Mouse (Mus musculus) midbrain, embryonic 16.5 days (tissue): Measurements from ENCODE around the gene Ptgis. TPM values are rescaled to one million over a fixed set of nuclear protein-coding genes. Genes with fewer than 3 reads are reported as not detected.
A peak's percentile ranks its signal among the peaks of the same experiment; 100 is the strongest.

Experiments used
- ATAC-seq: fragments of 200-750 bp; cut with Nextera tagmentation; 2 replicates; pipeline ENCODE4 v1.8.0; 2017; ENCODE audit warnings: moderate TSS enrichment
- H3K27ac ChIP-seq: fragments of 300-500 bp; sonication (generic); 2 replicates; pipeline ENCODE4 v1.5.1; 2014; ENCODE audit warnings: mild to moderate bottlenecking, low read length, mixed read lengths
- H3K27me3 ChIP-seq: fragments of 300-500 bp; sonication (generic); 2 replicates; pipeline ENCODE4 v1.6.1; 2014; ENCODE audit warnings: low read depth, low read length, mixed read lengths; ENCODE audit not compliant: control insufficient read depth, insufficient read depth
- H3K36me3 ChIP-seq: fragments of 300-500 bp; sonication (generic); 2 replicates; pipeline ENCODE4 v1.6.1; 2014; ENCODE audit warnings: mild to moderate bottlenecking, low read length, moderate library complexity, mixed read lengths; ENCODE audit not compliant: control insufficient read depth, insufficient read depth
- H3K4me1 ChIP-seq: fragments of 300-500 bp; sonication (generic); 2 replicates; pipeline ENCODE4 v1.6.1; 2014; ENCODE audit warnings: mild to moderate bottlenecking, low read length, mixed read lengths; ENCODE audit not compliant: control insufficient read depth, insufficient read depth
- H3K4me2 ChIP-seq: fragments of 300-500 bp; sonication (generic); 2 replicates; pipeline ENCODE4 v1.6.1; 2014; ENCODE audit warnings: mild to moderate bottlenecking, low read length, mixed read lengths
- H3K4me3 ChIP-seq: fragments of 300-500 bp; sonication (generic); 2 replicates; pipeline ENCODE4 v1.5.1; 2014; ENCODE audit warnings: low read depth, mild to moderate bottlenecking, low read length, moderate library complexity, mixed read lengths
- H3K9ac ChIP-seq: fragments of 300-500 bp; sonication (generic); 2 replicates; pipeline ENCODE4 v1.6.1; 2014; ENCODE audit warnings: low read depth, low read length, mixed read lengths
- H3K9me3 ChIP-seq: fragments of 300-500 bp; sonication (generic); replicated peaks from 2 replicates; pipeline ENCODE4 v1.6.1; 2014; ENCODE audit warnings: mild to moderate bottlenecking, low read length, mixed read lengths; ENCODE audit not compliant: control insufficient read depth, poor library complexity, severe bottlenecking
- WGBS: fragments of 180-500 bp; shearing (Covaris S2); extraction: QIAGEN DNeasy Blood & Tissue Kit; methylation state at CpG from one replicate; pipeline ENCODE4 v1.1.7; 2014; 5-methylcytosine and 5-hydroxymethylcytosine counted together
- polyA plus RNA-seq: library from polyadenylated mRNA; unstranded; fragments of >200 nt; fragmentation: Nextera tagmentation; extraction: Ambion mirVana; gene quantifications from 2 replicates; pipeline ENCODE4 v1.2.1, GENCODE M21; 2015

Gene Ptgis
- 3.4 and 4.3 TPM in 2 replicates for polyA plus RNA-seq

DNA sequence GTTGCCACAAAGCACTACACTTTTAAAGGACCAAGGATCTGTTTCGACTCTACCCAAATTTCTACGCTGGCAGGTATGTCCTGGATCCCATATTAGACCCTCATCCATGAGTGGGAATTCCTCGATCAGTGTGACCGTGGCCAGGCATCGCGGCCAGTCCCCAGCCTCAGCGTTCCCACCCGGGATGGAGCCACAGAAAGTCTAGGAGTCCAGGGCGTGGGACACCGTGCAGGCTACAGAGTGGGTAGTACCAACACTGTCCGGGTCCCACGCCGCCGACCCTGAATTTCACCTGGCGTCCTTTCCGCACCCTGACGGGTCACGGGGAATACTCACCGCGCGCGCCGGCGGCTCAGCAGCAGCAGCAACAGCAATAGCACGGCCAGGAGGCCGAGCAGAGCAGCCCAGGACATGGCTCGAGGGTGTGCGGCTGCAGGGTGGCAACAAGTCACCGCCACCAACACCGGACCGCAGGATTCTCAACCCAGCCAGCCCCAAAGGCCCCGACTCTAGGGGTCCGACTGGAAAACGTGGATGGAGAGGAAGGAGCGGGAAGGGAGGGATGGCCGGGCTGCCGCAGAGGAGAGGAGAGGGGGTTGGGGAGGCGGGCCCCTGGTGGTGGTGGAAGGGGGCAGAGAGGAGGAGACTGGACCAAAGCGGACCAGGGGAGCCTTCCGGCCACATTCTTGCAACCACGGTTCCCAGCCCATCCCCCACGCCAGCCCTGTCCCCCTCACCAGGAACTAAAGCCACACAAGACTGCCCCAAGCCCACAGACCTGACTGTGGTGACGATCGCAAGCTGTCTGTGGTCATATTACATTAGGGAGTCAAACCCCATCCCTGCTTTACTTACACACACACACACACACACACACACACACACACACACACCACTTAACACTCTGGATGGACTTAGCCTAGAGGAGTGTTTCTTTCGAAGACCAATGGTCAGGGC lies at the start of gene Ptgis:
TSS of gene Ptgis (minus strand) at position 597 of the 957 bp plus-strand sequence.
- no peaks in the 10 kb centered on the region for H3K36me3 ChIP-seq
- H3K4me1 ChIP-seq, result peaks cover 8% of the 10 kb centered on the region
- no peaks in the 10 kb centered on the region for H3K9me3 ChIP-seq
- H3K4me3 ChIP-seq, result peak within 1 kb of the TSS; percentile 47
- peaks cover 7% of the 10 kb centered on the region for H3K27me3 ChIP-seq
- peak within 1 kb of the TSS; percentile 96 for H3K4me2 ChIP-seq
- no peak within 1 kb of the TSS for H3K27ac ChIP-seq
- H3K9ac ChIP-seq, result peak within 1 kb of the TSS; percentile 78
- ATAC-seq, result 0 out of 2 replicates have a peak, but pooled peaks have one; percentile 32
- 3% methylated on average over 44 of the region's 45 CpGs for WGBS

DNA sequence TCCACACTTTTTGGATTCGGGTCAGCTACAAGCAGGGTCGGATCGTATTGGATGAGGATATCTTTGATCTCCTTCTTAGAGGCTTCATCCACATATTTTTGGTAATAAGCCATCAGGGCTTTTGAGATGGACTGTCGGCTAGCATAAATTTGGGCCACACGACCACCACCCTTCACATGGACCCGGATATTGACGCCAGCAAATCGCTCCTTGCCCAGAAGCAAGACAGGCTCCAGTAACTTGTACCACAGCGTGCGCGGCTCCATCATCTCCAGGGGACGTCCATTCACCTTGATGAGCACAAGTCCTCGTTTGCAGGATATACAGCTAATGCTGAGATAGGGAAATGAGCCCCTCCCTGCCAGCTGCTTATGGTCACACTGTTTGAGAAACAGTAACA lies 41.1 kb upstream of the Ptgis start:
- Histone ChIP-seq H3K9me3 (no peaks in the 10 kb centered on the region), H3K36me3 (no peaks in the 10 kb centered on the region), H3K27me3 (no peaks in the 10 kb centered on the region), H3K9ac (no peak overlapping the region), H3K4me2 (no peak overlapping the region), H3K27ac (no peak overlapping the region), H3K4me3 (no peak overlapping the region), H3K4me1 (no peaks in the 10 kb centered on the region; the same call in 1 of the 2 replicates)
- WGBS, result 92% methylated on average over 13 of the region's 13 CpGs
- ATAC-seq, result no peak

DNA sequence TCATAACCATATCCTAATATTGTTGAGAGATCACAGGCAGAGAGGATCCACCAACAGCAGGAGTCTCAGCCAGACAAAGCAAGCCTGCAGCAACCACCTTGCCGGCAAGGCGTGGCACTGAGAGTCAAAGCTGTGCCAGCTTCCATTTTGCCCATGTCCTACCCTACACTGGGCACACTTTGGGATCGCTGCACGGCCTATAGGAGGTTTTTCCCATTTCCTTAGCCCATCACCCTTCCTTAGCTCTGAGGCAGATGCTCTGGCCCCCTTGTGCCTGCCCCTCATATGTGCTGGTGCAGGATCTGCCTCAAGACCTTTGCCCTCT lies 40.5 kb upstream of the Ptgis start:
- Histone ChIP-seq H3K9me3 (no peaks in the 10 kb centered on the region), H3K27me3 (no peaks in the 10 kb centered on the region), H3K4me2 (no peak overlapping the region), H3K36me3 (no peaks in the 10 kb centered on the region), H3K4me1 (no peaks in the 10 kb centered on the region; the same call in 1 of the 2 replicates), H3K9ac (no peak overlapping the region), H3K27ac (no peak overlapping the region), H3K4me3 (no peak overlapping the region)
- 85% methylated on average over 4 of the region's 4 CpGs for WGBS
- peak; percentile 54; the same call in 1 of the 2 replicates for ATAC-seq

DNA sequence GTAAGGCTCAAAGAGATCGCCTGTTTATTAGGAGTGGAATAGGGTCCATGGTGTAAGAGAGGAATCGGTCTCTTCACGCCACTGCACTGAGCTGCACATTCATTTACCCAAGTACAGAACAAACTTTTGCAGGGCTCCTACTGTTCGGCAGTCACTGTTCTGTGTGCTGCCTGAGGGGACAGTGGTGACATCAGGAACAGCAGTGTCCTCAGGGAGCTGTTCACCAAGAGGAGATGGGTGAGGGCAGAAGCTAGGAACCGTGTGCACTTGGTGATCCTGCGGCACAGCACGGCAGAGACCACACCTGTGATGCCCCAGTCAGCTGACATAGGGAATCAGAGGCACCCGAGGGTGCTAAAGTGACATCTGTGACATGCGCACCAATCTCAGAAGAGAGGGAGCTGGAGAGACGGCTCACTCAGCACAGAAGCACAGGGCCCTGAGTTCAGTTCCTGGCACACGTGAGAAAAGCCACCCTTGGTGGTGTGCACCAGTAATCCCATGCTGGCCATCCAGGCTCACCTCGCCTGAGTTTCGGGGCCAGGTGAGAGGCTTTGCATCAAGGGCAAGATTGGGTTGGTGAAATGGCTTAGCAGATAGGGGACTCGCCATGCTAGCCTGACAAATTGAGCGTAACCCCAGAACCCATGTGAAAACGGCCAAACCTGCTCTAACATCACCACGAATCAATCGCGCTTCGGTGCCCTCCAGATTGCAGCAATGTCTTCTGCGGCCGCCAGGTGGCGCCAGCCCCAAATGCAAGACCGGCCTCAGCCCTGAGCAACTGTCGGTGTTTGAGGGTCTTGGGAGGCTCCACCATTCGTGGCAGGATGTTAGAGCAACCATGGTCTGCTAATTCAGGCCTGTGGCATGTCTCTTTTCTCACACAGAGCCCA lies 39.9 kb upstream of the Ptgis start:
- 46% methylated on average over 26 of the region's 26 CpGs for WGBS
- ATAC-seq, result peak; percentile 81

DNA sequence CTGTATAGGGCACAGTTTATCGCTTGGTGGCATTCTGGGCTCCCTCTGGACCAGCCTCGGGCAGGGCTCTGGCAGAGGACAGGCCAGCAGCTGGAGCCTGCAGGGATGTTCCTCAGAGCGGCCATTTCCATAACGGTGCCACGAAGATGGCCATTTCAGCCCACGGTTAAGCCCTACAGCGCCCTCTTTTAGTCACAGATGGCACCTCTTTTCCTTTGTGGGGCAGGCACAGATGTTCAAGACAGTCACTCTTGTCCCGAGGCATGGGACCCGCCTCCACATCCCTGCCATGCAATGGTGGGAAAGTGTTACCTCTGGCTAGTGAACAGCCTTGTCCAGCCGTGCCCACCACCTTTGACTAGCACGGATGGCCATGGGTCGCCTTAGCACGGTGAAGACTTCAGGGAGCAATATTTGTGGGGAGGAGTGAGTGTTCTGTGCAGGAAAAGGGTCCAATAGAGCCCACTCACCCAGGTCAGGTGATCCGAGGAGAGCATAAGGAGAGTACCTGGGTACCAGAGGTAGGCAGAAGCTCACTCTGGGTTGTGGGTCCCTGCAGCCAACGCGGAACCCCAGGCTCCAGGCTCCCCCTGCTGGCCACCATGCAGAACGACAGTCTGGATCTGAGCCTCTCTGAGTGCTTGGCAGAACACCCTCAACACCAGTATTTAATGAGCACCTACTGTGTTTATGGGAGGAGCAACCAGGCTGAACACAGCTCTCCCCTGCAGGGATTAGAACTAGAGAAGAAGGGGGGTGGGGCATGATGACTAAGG lies 38.5 kb upstream of the Ptgis start:
- Histone ChIP-seq H3K36me3 (no peaks in the 10 kb centered on the region), H3K9me3 (no peaks in the 10 kb centered on the region), H3K4me2 (no peak overlapping the region), H3K27me3 (no peaks in the 10 kb centered on the region), H3K4me1 (no peaks in the 10 kb centered on the region; the same call in 1 of the 2 replicates), H3K27ac (no peak overlapping the region), H3K4me3 (no peak overlapping the region), H3K9ac (no peak overlapping the region)
- 60% methylated on average over 17 of the region's 17 CpGs for WGBS
- ATAC-seq, result no peak

More for the DNA sequence above, 39.9 kb upstream of the Ptgis start:
- H3K4me3 ChIP-seq, result no peak overlapping the region
- H3K27me3 ChIP-seq, result no peaks in the 10 kb centered on the region
- H3K9ac ChIP-seq, result no peak overlapping the region; the same call in 1 of the 2 replicates
- H3K36me3 ChIP-seq, result no peaks in the 10 kb centered on the region
- H3K27ac ChIP-seq, result no peak overlapping the region
- H3K4me2 ChIP-seq, result no peak overlapping the region
- no peaks in the 10 kb centered on the region; the same call in 1 of the 2 replicates for H3K4me1 ChIP-seq
- no peaks in the 10 kb centered on the region for H3K9me3 ChIP-seq

DNA sequence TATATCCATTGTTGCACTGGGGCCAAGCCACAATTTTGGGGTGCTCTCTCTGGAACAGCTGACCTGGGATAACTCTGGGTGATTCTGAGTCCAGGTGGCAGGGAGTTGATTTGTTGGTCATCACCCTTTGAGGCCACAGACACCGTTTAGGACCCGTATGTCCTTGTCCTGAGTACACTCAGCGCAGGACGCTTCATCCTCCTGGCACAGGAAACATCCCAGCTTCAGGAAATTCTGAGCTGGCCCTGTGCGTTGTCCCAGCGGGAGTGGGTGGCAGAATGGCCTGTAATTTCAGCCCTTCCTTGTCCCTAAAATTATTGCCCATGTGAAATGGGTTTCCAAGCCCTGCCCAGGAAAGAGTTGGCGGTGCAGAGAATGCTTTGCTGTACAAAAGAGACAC lies 37.6 kb upstream of the Ptgis start:
- Histone ChIP-seq H3K4me2 (no peak overlapping the region), H3K36me3 (no peaks in the 10 kb centered on the region), H3K27ac (no peak overlapping the region), H3K9ac (peak overlapping the region; percentile 26; the same call in 1 of the 2 replicates), H3K4me1 (no peaks in the 10 kb centered on the region; the same call in 1 of the 2 replicates), H3K9me3 (no peaks in the 10 kb centered on the region), H3K27me3 (no peaks in the 10 kb centered on the region), H3K4me3 (no peak overlapping the region)
- WGBS, result 89% methylated on average over 7 of the region's 7 CpGs
- ATAC-seq, result no peak

DNA sequence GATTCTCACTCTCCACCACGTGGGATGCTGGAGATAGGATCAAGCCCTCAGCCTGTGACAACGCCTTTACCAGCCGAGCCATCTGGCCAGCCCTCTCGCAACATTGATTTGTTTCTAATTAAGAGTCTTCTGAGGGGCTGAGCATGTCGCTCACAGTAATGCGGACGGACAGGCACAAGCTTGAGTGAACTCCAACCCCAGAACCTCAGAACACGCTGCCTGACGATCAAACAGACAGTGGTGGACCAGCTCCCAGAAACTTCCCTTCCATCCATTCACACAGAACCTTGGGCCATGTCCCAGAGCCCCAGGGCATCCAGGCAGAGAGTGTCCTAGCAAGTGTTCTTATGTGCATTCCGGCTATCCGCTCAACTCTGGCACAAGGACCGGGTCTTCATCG lies 36.6 kb upstream of the Ptgis start:
- no peak overlapping the region for H3K9ac ChIP-seq
- ATAC-seq, result no peak
- WGBS, result 66% methylated on average over 13 of the region's 13 CpGs

DNA sequence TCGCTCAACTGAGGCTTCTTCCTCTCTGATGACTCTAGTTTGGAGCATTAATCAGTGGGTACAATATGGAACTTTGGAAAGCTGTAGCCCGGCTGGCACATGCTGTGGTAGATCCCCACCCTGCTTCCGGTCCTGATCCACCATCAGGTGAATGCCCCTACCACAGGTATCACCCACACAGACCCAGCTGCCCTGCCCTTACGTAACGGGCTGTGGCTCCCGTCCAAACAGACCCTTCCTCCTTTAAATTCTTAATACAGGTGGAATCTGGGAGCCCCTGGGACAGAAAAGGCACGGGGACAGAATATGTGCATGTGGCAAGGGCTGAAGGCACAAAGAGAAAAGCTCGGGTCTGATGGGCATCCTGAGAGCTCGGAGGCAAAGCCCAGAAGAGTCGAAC lies 35.5 kb upstream of the Ptgis start:
- ATAC-seq, result no peak
- 84% methylated on average over 10 of the region's 10 CpGs for WGBS
- H3K27ac ChIP-seq, result no peak overlapping the region

More for the DNA sequence above, 36.6 kb upstream of the Ptgis start:
- H3K9me3 ChIP-seq, result no peaks in the 10 kb centered on the region
- H3K36me3 ChIP-seq, result no peaks in the 10 kb centered on the region
- H3K4me3 ChIP-seq, result no peak overlapping the region
- H3K4me2 ChIP-seq, result no peak overlapping the region
- H3K4me1 ChIP-seq, result no peaks in the 10 kb centered on the region; the same call in 1 of the 2 replicates
- no peak overlapping the region for H3K27ac ChIP-seq
- no peaks in the 10 kb centered on the region for H3K27me3 ChIP-seq

More for the DNA sequence above, 35.5 kb upstream of the Ptgis start:
- Histone ChIP-seq H3K4me1 (no peaks in the 10 kb centered on the region; the same call in 1 of the 2 replicates), H3K4me2 (no peak overlapping the region), H3K4me3 (no peak overlapping the region), H3K9me3 (no peaks in the 10 kb centered on the region), H3K36me3 (no peaks in the 10 kb centered on the region), H3K27me3 (no peaks in the 10 kb centered on the region), H3K9ac (no peak overlapping the region)
